Mouse (Mus musculus) embryo, embryonic 9.5 days (tissue): ENCODE measurements around the gene Clcn6.

Experiments
- DNase-seq: peaks from one replicate; pipeline ENCODE4 v3.0.0-alpha.2; 2017; ENCODE audit errors: extremely low spot score

Clcn6 gene

DNA sequence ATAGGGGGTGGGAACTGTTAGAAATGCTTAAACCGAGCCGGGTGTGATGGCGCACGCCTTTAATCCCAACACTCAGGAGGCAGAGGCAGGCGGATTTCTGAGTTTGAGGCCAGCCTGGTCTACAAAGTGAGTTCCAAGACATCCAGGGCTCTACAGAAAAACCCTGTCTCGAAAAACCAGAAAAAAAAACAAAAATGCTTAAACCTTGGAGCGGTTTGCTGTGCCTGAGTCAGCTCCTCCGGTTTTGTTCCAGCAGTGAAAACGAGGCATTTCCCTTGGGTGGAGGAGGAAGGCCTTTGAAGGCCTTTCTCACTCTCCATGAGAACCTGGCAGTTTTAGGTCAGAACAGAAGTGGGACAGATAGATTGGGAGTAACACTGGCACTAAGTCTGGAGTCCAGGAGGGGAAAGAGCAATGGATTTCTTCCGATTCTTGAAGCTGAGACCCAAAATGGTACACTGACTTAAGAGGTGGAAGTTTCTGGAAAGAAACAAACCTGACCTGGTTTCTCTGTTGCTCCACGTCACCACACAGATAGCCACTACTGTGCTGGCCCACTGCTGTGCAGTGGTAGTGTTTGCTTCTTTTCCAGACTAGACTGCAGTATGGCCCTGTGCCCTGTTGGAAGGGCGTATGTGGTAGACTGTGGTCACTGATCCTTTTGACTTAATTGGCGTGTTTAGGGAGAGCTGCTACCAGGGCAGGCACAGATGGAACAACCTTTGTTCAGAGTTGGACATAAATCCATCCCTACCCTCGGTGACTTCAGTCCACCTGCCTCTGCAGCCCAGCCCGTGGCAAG lies 1.6 kb upstream of the Clcn6 start:
- no peak for DNase-seq

DNA sequence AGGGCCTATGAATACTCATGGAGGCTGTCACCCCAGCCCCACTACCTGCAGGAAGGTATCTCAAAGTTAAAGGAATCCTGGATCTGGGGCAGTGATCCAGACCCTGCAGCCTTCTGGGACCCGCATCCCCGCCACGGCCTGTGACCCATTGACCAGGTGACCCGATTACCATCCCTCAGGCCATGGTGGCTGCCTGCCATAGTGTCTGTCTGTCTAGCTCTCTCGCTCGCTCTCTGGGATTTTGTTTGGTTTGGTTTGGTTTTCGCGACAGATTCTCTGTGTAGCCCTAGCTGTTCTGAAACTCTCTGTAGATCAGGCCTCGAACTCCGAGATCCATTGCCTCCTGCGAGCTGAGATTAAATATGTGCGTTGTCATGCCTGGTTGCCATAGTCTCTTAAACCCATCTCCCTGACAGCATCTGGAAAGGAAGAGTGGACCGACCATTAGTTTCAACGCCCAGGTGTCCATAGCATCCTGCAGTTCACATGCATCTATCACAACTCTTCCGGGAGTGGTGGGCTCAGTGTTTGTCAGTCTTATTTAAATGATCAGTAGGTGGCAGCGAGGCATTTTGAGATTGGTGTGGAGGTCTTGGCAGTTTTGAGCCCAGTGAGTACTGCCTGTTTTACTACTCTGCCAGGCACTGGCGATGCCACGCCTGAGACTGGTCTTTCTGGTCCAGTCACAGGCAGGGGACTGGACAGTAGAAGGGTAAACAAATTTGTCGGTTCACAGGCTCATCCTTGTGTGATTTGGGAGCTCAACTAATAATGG lies 820 bp upstream of the Clcn6 start:
- peak; percentile 23 for DNase-seq

DNA sequence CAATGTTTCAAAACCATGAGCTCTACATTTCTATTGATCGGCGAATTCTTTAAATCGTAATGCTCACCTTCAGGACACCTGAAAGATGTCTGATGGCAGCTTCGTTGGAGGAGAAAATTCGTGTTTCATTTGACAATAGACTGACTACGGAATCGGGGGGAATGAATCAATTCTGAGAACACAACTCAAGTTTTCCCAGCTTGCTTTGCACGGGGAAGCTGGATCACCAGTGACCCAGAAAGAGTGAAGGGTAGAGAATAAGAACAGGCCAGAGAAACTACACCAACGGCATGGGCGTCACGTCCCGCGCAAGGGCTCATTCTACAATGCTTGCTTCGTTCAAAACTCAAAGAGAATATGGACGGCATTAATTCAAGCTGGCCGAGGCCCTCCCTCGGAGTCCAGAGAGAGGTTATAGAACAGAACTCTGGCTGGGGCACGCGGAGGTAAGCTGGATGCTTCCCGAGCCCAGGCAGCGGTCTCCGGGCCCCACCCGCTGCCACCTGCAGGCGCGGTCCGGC lies 482 bp downstream of the Clcn6 start:
- no peak for DNase-seq

DNA sequence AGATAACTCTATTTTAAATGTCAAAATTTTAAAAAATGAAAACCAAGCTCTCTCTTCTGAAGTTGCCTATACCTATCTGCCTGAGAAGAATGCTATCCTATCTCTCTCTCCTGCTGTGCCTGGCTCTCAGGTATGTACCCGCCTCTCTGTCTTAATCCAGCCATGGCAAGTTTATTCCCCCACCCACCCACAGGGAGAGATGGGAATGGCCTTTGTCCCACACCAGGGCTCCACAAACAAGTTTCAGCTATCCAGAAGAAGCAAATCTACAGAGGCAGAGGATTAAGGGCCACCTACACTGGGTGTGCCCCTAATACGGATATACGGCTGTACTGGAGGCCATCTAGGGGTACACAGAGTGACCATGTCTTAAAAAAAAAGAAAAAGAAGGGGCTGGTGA lies 3.2 kb downstream of the Clcn6 start:
- DNase-seq, result no peak

DNA sequence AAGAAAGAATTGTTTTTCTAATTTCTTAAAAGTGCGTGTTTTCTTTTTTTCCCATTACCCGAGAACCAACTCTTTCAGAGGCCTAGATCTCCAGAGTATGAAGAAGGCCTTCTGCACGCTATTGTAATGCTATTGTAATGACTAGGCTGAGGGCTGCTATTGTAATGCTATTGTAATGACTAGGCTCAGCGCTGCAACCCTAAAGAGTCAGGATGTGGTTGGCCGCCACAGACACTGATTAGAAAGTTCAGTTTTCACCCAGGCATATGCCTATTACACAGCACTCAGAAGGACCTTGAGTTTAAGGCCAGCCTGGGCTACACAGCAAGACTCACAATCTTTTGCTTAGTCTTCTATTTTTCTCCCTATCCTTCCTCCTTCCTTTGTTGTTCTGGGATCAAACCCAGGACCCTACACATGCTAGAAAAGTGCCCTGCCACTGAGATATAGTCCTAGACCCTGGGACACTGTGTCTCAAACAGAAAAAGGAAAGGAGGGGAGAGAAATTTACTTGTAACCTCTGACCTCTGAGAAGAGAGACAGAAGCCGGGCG lies 4.7 kb downstream of the Clcn6 start:
- no peak for DNase-seq

DNA sequence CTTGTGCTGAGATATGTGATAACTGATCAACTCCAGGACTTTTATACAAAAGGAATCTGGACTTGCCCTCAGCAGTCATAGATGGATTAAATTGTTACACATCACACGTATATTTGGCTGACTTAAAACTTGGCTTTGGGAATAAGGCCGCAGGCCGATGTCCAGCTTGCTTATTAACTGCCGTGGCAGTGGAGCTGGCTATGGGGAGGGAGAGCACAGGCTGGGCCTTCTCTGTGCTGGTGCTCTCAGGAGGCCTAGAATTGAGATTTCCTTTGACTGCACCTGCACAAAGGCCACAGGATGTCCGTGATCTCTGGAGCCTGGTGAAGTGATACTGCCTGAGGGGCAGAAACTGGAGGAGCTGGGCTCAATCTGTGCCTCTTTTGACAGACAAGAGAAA lies 8.1 kb downstream of the Clcn6 start:
- DNase-seq, result no peak

DNA sequence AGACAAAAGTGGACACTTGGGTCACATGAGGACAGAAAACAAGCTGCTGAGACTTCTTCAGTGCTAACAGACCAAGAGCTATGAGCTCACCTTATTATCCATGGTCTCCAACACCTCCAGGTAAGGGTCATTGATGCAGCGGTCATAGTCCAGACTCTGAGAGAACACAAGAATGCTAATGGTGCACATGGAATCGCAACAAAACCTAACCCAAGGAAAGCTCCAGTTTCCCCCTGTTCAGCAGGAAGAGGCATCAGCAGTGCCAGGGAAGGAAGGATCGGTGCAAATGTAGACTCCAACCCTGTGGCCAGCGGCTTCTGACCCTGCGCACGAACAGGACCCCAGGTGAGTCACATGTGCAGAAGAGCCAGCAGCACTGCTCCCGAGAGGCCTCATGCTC lies 9.3 kb downstream of the Clcn6 start:
- DNase-seq, result no peak

DNA sequence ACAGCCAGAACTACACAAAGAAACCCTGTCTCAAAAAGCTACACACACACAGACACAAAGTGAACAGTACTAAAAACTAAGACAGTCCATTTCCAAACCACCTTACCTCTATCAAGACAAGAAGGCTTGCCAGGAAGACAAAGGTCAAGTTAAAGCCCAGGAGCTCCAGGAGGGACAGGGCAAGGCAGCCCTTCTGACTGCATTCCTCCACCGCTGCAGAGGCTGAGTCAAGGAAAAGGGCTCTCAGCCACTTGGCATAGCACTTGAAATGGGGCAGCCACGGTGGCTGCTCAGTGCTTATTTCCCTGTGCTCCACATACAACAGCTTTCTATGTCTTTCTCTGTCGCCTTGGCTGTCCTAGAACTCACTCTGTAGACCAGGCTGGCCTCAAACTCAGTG lies 14.6 kb downstream of the Clcn6 start:
- no peak for DNase-seq

DNA sequence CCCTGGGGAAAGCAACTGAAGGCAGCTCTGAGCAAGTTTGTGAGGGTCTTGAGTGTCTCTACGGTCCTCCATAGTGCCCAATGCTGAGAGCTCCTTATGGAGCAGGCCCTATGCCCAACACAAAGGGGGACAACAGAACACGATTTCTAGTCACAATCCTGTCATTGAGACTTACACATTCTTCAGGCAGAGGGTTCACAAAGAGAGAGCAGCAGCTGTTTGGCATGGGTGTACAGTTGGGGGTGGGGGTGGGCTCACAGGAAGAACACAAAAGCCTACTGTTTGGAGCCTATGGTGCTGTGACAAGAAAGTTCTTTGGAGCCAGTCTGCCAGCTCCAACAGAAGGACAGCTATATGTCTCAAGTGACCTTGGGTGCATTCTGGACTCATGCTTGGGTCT lies 20.2 kb downstream of the Clcn6 start:
- DNase-seq, result no peak

DNA sequence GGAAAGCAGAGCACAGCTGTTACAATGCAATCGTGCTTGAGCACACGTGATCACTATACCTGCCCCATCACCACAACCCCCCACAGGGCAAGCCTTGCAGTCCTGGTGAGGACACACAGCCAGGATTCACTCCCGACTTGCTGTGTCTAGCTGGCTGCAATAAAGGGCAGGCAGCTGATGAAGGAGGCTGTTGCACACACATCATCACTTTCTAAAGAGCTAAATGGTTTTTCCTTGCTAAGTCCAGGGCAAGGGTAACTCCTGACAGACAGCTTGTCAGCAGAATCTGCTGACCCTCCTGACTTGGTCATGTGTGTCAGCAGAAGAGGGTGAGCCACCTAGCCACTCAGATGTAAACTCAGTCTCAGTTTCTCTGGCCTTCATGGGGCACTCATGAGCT lies 21.6 kb downstream of the Clcn6 start:
- DNase-seq, result no peak

DNA sequence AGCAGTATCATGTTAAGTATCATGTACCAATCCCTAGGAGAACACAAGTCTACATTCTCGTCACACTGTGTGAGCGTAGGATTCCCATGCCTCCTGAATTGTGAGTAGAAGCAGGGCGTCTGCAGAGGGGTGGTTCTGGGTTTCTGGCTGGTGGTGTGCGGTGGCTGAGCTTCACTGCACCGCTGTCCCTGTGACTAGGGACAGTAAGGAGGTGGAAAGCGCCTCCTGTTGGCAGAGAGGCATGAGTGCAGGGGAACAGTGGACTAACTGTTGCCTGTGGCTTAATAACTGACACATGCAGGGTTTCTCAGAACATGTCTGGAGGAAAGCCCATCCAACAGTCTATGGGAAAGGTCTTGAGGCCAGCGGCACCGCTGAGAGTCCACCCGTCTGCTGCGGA lies 23.2 kb downstream of the Clcn6 start:
- no peak for DNase-seq

DNA sequence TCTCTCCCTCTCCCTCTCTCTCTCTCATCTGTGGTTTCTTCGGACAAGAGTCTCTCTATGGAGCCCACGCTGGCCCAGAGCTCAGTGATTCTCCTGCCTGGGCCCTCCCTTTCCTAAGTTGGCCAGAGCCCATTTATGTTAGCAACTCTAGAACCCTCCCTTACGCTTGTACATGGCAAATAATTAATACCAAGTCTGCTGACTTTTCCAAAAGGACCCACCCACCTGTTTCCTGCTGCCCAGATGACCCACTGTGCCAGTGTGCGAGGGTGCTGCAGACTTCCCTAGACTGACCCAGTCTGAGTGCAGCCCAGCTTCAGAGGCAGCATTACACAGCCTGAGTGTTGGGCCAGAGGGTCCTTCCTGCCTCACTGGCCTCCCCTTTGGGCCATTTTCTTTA lies 26.4 kb downstream of the Clcn6 start:
- DNase-seq, result no peak

DNA sequence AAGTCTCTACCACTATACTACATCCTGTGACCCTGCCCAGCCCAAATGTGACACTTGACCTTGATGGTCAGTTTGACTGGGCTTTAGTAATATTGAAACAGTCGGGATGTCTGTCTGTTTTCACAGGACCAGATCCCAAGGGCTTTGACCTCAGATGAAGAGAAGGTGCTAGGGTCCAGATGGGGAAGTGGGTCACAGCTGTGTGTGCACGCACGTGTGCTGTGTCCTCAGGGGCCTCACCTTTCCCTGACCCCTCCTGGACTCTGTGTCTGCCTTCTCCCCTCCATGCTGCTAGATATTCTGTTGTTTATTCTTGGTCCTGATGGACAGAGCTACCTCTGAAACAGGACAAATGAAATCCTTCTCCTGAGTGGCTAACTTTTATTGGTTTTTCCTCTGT lies 27.3 kb downstream of the Clcn6 start:
- no peak for DNase-seq

DNA sequence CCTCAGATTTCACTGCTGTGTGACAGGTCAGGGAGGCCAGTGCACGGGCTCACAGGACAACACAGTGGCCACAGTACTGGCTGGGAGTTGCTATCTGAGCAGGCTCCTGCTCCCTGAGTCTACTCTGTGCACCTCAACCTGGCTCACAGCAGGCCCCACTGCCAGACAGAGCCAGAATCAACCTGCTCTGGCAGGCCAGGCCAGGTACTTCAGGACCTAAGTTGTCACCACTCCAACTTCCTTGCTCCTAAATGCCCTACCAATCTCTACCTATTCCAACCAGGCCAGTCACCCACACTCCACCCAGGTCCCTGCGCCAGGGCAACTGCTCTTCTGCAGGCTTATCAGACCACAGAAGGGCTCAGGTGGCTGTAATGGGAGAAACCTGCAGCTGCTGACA lies 29.0 kb downstream of the Clcn6 start:
- DNase-seq, result no peak

DNA sequence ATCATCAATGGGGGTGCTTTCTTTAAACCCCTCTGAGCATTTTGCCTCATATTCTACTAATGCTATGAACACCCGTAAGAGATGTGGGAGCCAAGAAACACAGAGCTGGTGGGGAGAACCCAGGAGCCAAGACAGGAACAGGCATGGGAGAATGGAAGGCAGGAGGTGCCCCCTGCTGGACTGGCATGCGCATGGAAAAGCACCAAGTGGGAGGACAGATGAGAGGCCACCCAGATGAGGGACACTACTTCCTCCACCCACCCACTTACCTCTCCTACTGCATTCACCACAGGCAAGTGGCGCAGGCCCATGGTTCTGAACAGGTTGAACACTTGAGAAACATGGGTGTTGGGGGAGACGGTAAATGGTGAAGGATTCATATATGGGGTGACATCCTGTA lies 30.2 kb downstream of the Clcn6 start:
- DNase-seq, result no peak

DNA sequence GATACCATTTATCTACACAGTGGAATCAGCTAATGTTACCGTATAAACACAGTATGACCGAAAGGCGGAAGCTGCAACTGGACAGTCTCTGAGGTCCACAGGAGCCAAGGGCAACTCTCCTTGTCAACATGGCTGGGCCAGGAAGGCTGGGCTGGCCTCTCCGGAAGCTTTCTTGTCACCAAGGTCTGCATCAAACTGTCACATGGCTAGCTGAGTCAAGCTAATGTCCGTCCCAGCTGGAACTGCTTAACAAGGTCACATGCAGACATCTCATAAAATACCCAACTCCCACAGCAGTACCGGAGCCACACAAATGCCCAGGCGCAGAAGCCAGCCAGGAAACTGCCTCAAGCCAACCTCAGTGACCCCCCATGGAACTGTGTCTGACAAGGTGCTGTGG lies 34.3 kb downstream of the Clcn6 start:
- DNase-seq, result no peak

DNA sequence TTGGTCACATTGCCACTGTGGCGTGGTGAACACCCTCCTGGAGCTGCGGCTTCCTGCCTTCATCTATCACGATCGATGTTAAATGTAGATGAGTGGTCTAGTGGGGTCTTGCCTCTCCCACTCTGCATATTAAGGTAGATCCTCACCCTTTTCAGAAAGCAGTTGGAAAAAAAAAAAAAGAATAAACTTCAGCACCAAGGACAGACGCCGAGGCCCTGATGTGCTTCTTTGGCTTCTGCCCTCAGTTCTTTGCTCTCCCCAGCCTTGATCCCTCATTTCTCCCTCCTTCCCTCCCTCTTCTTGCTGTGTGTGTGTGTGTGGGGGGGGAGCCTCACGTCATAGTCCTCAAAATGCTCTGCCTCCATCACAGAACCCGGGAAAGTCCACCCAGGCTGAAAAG lies 36.8 kb downstream of the Clcn6 start:
- no peak for DNase-seq

DNA sequence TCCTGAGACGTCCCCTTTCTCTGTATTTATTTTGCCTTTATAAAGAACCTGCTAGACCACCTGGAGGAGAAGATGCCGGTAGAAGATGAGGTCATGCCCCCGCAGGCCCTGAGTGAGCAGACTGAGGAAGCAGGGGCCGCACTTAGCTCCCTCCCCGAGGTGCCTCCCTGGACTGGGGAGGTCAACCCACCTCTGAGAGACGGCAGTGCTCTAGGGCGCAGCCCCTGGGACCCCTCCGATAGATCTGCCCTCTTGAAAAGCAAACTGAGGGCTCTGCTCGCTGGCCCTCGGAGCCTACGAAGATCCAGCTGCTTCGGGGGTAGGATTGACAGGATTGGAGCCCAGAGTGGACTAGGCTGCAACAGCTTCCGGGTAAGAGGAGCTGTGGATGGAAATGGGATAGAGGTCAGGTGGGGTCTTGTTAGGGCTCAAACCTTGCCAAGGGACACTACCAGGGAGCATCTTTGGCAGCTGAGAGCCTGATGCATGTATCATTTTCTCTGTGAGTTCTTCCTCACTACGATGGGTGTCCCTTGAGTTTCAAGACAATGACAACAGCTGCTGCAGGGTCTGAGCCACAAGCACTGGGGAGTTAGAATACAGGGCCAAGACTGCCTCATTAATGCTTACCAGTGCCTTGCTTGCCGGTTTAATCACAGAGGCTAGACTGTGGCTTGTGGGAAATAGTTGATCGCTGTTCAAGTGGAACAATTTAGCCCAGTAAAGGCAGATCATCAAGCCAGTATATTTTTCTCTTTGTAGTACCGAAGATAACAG lies 37.4 kb downstream of the Clcn6 start:
- no peak for DNase-seq

DNA sequence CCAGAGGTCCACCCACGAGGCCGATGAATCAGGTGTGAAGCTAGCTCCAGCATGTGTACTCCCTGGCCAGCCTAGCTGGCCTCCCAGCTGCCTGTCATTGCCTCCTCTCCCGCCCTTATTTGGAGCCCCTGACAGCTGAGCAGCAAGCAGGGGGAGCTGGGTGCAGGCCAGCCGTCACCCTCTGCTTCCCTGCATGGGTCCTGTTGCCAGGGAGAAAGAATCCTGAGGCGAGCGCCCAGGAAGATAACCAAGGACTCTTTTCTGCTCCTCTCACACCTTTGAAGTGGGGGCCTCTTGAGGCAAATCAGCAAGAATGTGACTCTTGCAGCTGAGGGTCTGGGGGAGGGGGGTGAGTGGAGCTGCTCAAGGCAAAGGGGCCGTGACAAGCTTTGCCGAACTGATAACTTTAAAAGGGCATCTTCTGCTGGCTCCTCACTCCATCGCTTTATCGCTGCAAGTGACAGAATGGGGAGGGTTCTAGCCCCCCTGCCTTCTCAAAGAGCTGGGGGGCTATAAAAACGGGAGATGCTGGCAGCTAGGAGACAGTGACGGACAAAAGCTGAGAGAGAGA lies 38.3 kb downstream of the Clcn6 start, which contains the start of gene Nppa:
Nppa (plus strand) TSS at position 521 of the 571 bp plus-strand sequence.
- no peak for DNase-seq

DNA sequence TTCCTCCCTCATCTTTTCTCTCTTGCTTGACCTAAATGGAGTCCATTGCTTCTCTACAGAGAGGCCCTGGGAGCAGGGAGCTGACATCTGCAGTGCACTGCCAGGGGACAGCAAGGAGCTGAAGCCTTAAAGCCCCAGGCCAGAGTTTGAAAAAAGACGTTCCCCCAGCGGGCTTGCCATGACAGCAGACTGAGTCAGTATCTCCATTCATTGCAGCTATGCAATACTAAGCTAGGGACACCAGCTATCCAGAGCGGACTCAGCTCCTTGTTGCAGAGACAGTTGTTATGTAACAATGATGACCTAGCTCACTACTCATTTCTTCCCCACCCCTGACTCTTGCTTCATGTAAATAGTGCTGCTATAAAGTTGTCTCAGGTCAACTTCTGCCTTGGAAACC lies 43.3 kb downstream of the Clcn6 start:
- DNase-seq, result no peak

DNA sequence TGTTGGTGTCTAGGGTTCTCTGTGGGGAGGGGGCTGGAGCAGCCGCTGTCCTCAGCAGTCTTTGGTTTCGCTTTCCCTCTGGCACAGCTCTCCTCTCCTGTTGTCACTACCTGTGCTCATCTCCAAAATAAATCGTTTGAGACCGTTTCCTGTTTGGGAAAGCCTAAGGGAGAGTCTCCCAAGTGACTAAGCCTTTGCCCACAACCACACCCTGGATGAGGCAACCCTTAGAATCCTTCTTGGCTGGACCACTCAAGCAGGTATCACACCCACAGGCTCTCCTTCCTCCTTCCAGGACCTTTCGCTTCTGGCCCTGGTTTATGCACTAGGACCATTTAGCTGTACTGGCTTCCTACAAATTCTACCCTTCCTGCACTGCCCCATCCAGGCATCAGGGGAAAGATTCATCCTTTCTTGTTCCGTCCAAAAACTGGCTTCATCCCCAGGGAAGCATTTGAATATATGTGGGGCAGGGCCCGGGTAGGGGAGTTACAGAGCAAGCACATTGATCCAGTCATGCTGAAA lies 45.0 kb downstream of the Clcn6 start:
- DNase-seq, result no peak
